Comparison of ENCODE assay signal across 10 mouse cellular contexts in the genomic region with DNA sequence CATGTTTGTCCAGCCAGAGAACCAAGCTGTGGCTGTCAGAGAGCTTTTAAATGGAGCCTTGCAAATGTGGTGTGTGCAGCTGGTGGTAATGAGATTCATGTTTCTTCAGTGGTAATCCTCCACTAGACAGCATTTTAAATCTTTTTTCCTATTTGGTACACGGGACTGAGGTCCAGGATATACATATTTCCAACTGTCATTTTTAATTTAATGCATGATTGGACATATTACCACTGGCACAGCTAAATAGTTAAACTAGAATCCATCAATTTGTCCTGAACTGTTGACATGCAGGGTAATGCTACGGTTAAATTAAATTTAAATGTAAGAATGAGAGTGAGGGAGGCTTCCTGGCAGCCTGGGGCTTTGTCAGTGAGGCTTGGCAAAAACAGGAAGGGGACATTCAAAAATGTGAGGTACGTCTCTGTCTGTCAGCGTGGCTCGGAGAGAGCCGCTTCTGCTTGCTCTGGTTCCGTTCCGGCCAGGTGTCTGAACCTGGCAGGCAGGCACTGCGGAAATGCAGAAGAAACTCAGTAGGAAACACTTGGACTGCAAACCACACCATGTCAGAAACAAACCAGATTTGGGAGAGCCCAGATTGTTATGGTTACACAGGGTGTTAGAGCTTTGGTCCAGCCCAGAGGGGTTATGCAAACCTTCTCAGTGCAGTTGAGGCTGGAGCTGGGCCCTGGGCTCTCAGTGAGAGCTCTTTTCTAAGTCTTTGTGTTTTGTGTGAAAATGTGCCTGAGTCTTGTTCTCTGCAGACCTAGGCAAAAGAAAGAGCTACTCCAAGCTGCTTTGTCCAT.
A peak's percentile ranks its signal among the peaks of the same experiment; 100 is the strongest.
DNase-seq lines count a peak whose midpoint lies in the region; ATAC-seq lines count a peak whose summit lies in the region.
"Had no signal": no experiment of that assay in that cellular context is flagged by ENCODE, and none has a peak within 500 bp of the region (broad histone marks: within the 10 kb centered on the region; RNA-seq: fewer than 3 reads in every experiment).

No protein-coding gene starts in this region.

- peak overlapping the region; percentile 60 for H3K27ac ChIP-seq in hindbrain, embryonic 14.5 days
- peak overlapping the region; percentile 37; the same call in 1 of the 2 replicates for H3K27ac ChIP-seq in neural tube, embryonic 15.5 days (replicated peaks)
- H3K27ac ChIP-seq: limb, embryonic 12.5 days had no signal

- H3K27me3 ChIP-seq in hindbrain, embryonic 14.5 days (ENCODE audit: control insufficient read depth, insufficient read depth, low read length) = no peaks in the 10 kb centered on the region
- no peaks in the 10 kb centered on the region for H3K27me3 ChIP-seq in neural tube, embryonic 15.5 days (replicated peaks)
- H3K27me3 ChIP-seq: limb, embryonic 12.5 days had no signal

- H3K9me3 ChIP-seq in hindbrain, embryonic 14.5 days (ENCODE audit: control insufficient read depth, low read length) = no peaks in the 10 kb centered on the region
- H3K9me3 ChIP-seq in neural tube, embryonic 15.5 days (replicated peaks) = no peaks in the 10 kb centered on the region
- H3K9me3 ChIP-seq: limb, embryonic 12.5 days had no signal

- DNase-seq in R1 (ENCODE audit: low read depth, low spot score) = peak; percentile 15
- DNase-seq in cerebellum, adult 18-20 months = peak; percentile 60 to 62
- DNase-seq in hindbrain, embryonic 14.5 days (ENCODE audit: low spot score) = peak; percentile 48
- no peak for DNase-seq in testis, postnatal 14 days (ENCODE audit: low spot score)
- no peak for DNase-seq in adrenal gland, adult 18-20 months (ENCODE audit: low spot score in 2 of 2)
- no peak for DNase-seq in right cerebral cortex, postnatal 25 days
- DNase-seq: gastrocnemius, postnatal 36 days; right cerebral cortex, adult 18-20 months had no signal

- H3K4me3 ChIP-seq in hindbrain, embryonic 14.5 days (replicated peaks; ENCODE audit: low read length) = no peak overlapping the region
- H3K4me3 ChIP-seq in neural tube, embryonic 15.5 days (replicated peaks) = no peak overlapping the region
- H3K4me3 ChIP-seq: limb, embryonic 12.5 days had no signal

- ATAC-seq in hindbrain, embryonic 14.5 days (ENCODE audit: low FRiP score) = peak; percentile 75; the same call in 1 of the 2 replicates
- ATAC-seq in neural tube, embryonic 15.5 days (ENCODE audit: low FRiP score) = peak; percentile 8; the same call in 1 of the 2 replicates

- H3K36me3 ChIP-seq in hindbrain, embryonic 14.5 days (replicated peaks; ENCODE audit: control insufficient read depth, insufficient read depth) = no peaks in the 10 kb centered on the region
- H3K36me3 ChIP-seq in neural tube, embryonic 15.5 days = no peaks in the 10 kb centered on the region
- H3K36me3 ChIP-seq: limb, embryonic 12.5 days had no signal

- peaks cover 8% of the 10 kb centered on the region for H3K4me1 ChIP-seq in hindbrain, embryonic 14.5 days (replicated peaks; ENCODE audit: control insufficient read depth, insufficient read depth, low read length)
- H3K4me1 ChIP-seq in neural tube, embryonic 15.5 days = no peaks in the 10 kb centered on the region; the same call in 1 of the 2 replicates
- H3K4me1 ChIP-seq: limb, embryonic 12.5 days had no signal

- H3K9ac ChIP-seq in hindbrain, embryonic 14.5 days = no peak overlapping the region
- no peak overlapping the region for H3K9ac ChIP-seq in neural tube, embryonic 15.5 days (replicated peaks)
- H3K9ac ChIP-seq: limb, embryonic 12.5 days had no signal

- WGBS in hindbrain, embryonic 14.5 days = 51% methylated on average over 9 of the region's 9 CpGs
- 49% methylated on average over 9 of the region's 9 CpGs for WGBS in neural tube, embryonic 15.5 days

- H3K4me2 ChIP-seq in hindbrain, embryonic 14.5 days (replicated peaks) = no peak overlapping the region
- no peak overlapping the region for H3K4me2 ChIP-seq in neural tube, embryonic 15.5 days
- H3K4me2 ChIP-seq: limb, embryonic 12.5 days had no signal

Comparison
In these comparisons a context has a peak if more than half of its experiments do, and no peak if none do; other contexts are left out.
1. DNase-seq: peak in R1 (single experiment), cerebellum, adult 18-20 months (2 of 2) and hindbrain, embryonic 14.5 days (single experiment); none in testis, postnatal 14 days (single experiment), adrenal gland, adult 18-20 months (0 of 2) and right cerebral cortex, postnatal 25 days (single experiment).